ENCODE assay signal across 8 mouse cellular contexts in genomic region chr12:107960365-107960764, GRCm38 (mm10). TPM values are rescaled to one million over a fixed set of nuclear protein-coding genes. Genes with fewer than 3 reads are reported as not detected.
A peak's percentile ranks its signal among the peaks of the same experiment; 100 is the strongest.
DNase-seq lines count a peak whose midpoint lies in the region; ATAC-seq and TF ChIP-seq lines count a peak whose summit lies in the region.
"Had no signal": no experiment of that assay in that cellular context is flagged by ENCODE, and none has a peak within 500 bp of the region (broad histone marks: within the 10 kb centered on the region; RNA-seq: fewer than 3 reads in every experiment).

No protein-coding gene starts in this region.

- no peak overlapping the region for H3K4me3 ChIP-seq in lung, postnatal 0 days (ENCODE audit: low read depth, low read length)
- H3K4me3 ChIP-seq in lung, adult 2 months (replicated peaks; ENCODE audit: extremely low read depth, low read depth, low read length) = no peak overlapping the region
- no peak overlapping the region for H3K4me3 ChIP-seq in forebrain, embryonic 14.5 days (ENCODE audit: low read depth, low read length)
- H3K4me3 ChIP-seq in limb, embryonic 13.5 days = 0 out of 2 replicates have a peak overlapping the region, but pooled peaks have one; percentile 7
- H3K4me3 ChIP-seq: liver, embryonic 15.5 days had no signal

- no peak overlapping the region for H3K27ac ChIP-seq in lung, postnatal 0 days (ENCODE audit: low read length)
- H3K27ac ChIP-seq in forebrain, embryonic 14.5 days (ENCODE audit: low read depth, low read length) = peak overlapping the region; percentile 76; the same call in 1 of the 2 replicates
- peak overlapping the region; percentile 79 for H3K27ac ChIP-seq in limb, embryonic 13.5 days
- H3K27ac ChIP-seq: liver, embryonic 15.5 days had no signal

- no peaks in the 10 kb centered on the region for H3K9me3 ChIP-seq in lung, postnatal 0 days (ENCODE audit: low read length)
- H3K9me3 ChIP-seq in forebrain, embryonic 14.5 days (replicated peaks; ENCODE audit: control insufficient read depth, low read length) = no peaks in the 10 kb centered on the region
- no peaks in the 10 kb centered on the region for H3K9me3 ChIP-seq in limb, embryonic 13.5 days
- H3K9me3 ChIP-seq: liver, embryonic 15.5 days had no signal

- DNase-seq in lung, postnatal 0 days (ENCODE audit: low spot score) = no peak
- DNase-seq in lung, adult 2 months = no peak
- no peak for DNase-seq in forebrain, embryonic 14.5 days (ENCODE audit: low spot score)
- DNase-seq in thymus, adult 18-20 months = no peak
- no peak for DNase-seq in cerebellum, adult 9-10 months
- no peak for DNase-seq in testis, postnatal 14 days (ENCODE audit: low spot score)

- H3K36me3 ChIP-seq in lung, postnatal 0 days (ENCODE audit: insufficient read depth, low read length) = no peaks in the 10 kb centered on the region
- no peaks in the 10 kb centered on the region for H3K36me3 ChIP-seq in forebrain, embryonic 14.5 days (ENCODE audit: control insufficient read depth, insufficient read depth, low read length)
- H3K36me3 ChIP-seq in limb, embryonic 13.5 days = no peaks in the 10 kb centered on the region
- H3K36me3 ChIP-seq: liver, embryonic 15.5 days had no signal

- H3K4me1 ChIP-seq in lung, postnatal 0 days (ENCODE audit: insufficient read depth, low read depth, low read length) = no peaks in the 10 kb centered on the region
- no peaks in the 10 kb centered on the region for H3K4me1 ChIP-seq in lung, adult 2 months (ENCODE audit: control insufficient read depth, insufficient read depth, low read length)
- peaks cover 50% of the 10 kb centered on the region for H3K4me1 ChIP-seq in forebrain, embryonic 14.5 days (ENCODE audit: control insufficient read depth, insufficient read depth, low read length)
- peaks cover 66% of the 10 kb centered on the region for H3K4me1 ChIP-seq in limb, embryonic 13.5 days
- H3K4me1 ChIP-seq: liver, embryonic 15.5 days had no signal

- H3K4me2 ChIP-seq in lung, postnatal 0 days (replicated peaks; ENCODE audit: low read depth, low read length) = no peak overlapping the region
- H3K4me2 ChIP-seq in forebrain, embryonic 14.5 days (ENCODE audit: low read length) = 0 out of 2 replicates have a peak overlapping the region, but pooled peaks have one; percentile 7
- H3K4me2 ChIP-seq in limb, embryonic 13.5 days (replicated peaks) = peak overlapping the region; percentile 53
- H3K4me2 ChIP-seq: liver, embryonic 15.5 days had no signal

- TF ChIP-seq POLR2A in lung, adult 2 months (IDR thresholded peaks at IDR 0.05; ENCODE audit: borderline replicate concordance, extremely low read depth, low read depth, low read length) = no peak

- peak; percentile 25; the same call in 1 of the 2 replicates for TF ChIP-seq CTCF in lung, postnatal 0 days (IDR thresholded peaks at IDR 0.05)
- TF ChIP-seq CTCF in lung, adult 2 months (IDR thresholded peaks at IDR 0.05; ENCODE audit: insufficient read depth, low read length) = no peak

- WGBS in lung, postnatal 0 days = 74% methylated on average over 14 of the region's 14 CpGs
- 78% methylated on average over 14 of the region's 14 CpGs for WGBS in lung, adult 2 months
- WGBS in forebrain, embryonic 14.5 days = 52% methylated on average over 14 of the region's 14 CpGs
- 24% methylated on average over 14 of the region's 14 CpGs for WGBS in limb, embryonic 13.5 days

- no peaks in the 10 kb centered on the region for H3K27me3 ChIP-seq in lung, postnatal 0 days (replicated peaks; ENCODE audit: insufficient read depth, low read length)
- H3K27me3 ChIP-seq in forebrain, embryonic 14.5 days (replicated peaks; ENCODE audit: control insufficient read depth, insufficient read depth, low read length) = no peaks in the 10 kb centered on the region
- no peaks in the 10 kb centered on the region for H3K27me3 ChIP-seq in limb, embryonic 13.5 days
- H3K27me3 ChIP-seq: liver, embryonic 15.5 days had no signal

- no peak for TF ChIP-seq EP300 in lung, postnatal 0 days (IDR thresholded peaks at IDR 0.05)

- H3K9ac ChIP-seq in lung, postnatal 0 days (replicated peaks; ENCODE audit: low read depth) = no peak overlapping the region
- H3K9ac ChIP-seq in forebrain, embryonic 14.5 days (ENCODE audit: low read length) = peak overlapping the region; percentile 25; the same call in 1 of the 2 replicates
- H3K9ac ChIP-seq in limb, embryonic 13.5 days = no peak overlapping the region; the same call in 1 of the 2 replicates
- H3K9ac ChIP-seq: liver, embryonic 15.5 days had no signal

- ATAC-seq in lung, postnatal 0 days = no peak
- no peak for ATAC-seq in forebrain, embryonic 14.5 days
- no peak for ATAC-seq in limb, embryonic 13.5 days (ENCODE audit: low FRiP score, low read depth)

RNA-seq across cellular contexts. Expression of gene Bcl11b, which starts 43.0 kb away (rescaled TPM):
- 0.44 and 0.46 TPM in 2 replicates for polyA plus RNA-seq in lung, postnatal 0 days (2015; fragmentation: Nextera tagmentation; extraction: Ambion mirVana)
- 2.6 and 4.2 TPM in 2 replicates for polyA plus RNA-seq in lung, adult 2 months (2012; rRNA removed)
- polyA plus RNA-seq in forebrain, embryonic 14.5 days (2014; fragmentation: Nextera tagmentation; extraction: Ambion mirVana) = 76.7 and 86.5 TPM in 2 replicates
- polyA plus RNA-seq in limb, embryonic 13.5 days (2015; fragmentation: Nextera tagmentation; extraction: Ambion mirVana) = 12.6 and 14.1 TPM in 2 replicates
